Mouse (Mus musculus) spleen, adult 10 weeks (tissue): ENCODE data around the gene Gramd1b. TPM values are rescaled to one million over a fixed set of nuclear protein-coding genes. Genes with fewer than 3 reads are reported as not detected.

Source experiments
- polyA plus RNA-seq: library from polyadenylated mRNA; stranded (reverse); fragments of 350-450 nt; fragmentation: Illumina TruSeq; extraction: RNeasy Lipid Tissue Mini Kit (QIAGEN cat#74804); gene quantifications from one replicate; pipeline ENCODE4 v1.2.3, GENCODE M21; 2015; ENCODE audit warnings: low replicate concordance; ENCODE audit not compliant: insufficient read depth

The Gramd1b gene
- polyA plus RNA-seq: 26.0 TPM

DNA sequence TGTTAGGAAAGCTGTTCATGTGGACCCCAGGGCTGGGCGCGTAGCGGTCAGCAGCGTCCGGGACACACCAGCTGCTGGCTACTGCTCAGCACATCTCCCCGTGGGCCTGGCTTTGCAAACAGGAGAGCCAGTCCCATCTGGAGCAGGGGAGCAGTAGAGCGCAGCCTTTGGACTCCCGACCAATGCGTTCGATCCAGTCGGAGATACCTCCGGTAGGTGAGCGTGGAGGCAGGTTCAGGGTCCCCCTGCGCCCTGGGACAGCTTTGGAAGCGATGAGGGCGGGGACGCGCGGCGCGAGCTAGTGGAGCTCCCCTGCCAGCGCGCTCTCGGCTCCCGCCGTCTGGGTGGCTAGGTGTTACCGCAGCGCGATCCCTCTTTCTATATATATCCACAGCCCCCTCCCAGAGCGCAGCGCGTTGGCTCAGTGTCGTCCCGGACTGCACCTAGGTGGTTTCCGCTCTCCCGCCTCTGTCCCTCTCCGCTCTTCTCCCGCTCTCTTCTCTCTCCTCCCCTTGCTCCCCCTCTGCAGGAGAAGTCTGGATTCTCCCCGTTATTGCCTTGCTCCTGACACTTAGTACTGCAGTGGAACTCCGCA is at the start of gene Gramd1b:
TSS of gene Gramd1b (minus strand) at position 357 of the 595 bp plus-strand sequence.

DNA sequence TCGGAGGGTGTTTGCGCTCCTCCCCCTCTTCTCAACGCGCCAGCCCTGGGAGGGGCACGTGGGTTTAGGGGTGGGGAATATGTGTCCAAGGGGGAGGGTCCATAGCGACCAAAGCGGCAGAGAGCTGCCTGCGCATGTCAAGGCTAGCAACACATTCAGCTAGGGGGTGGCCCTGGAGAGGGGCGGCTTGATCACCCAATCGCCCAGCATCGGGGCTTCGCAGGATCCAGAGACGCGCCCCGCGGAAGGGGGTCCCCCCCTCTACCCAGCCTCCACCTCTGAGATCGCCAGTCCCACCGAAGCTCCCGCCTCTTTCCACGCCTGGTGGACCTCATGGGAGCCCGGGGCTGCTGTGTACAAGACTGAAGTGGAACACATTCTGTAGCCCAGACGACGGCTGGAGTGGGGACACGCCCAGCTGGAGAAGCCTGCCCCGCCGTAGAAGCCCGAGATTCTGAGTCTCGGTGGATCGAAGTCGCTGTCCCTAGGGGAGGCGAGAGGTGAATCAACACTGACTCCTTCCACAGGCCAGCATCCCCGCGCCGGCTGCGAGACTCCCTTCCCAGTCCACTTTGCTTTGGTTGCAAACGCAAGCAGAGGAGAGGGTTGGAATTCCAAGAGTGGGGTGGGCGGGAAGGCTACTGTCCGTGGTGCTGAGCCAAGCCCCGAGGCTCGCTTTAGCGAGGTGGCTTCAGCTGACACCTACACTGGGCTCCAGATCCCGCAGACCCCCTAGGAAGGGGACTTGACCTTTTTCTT is 261.9 kb downstream of the Gramd1b start, which contains the start of gene Scn3b:
TSS of gene Scn3b (plus strand) at position 115 of the 759 bp plus-strand sequence.

Other genes with a start within 250 kb of the Gramd1b start
- gene Gm21915, start 139.2 kb upstream of the Gramd1b start, polyA plus RNA-seq: not detected
- 5.3 TPM for gene Clmp, start 154.6 kb upstream of the Gramd1b start, polyA plus RNA-seq